Mouse (Mus musculus) cerebellum, adult 2 months (tissue): Measurements from ENCODE around the gene Ripk1.

ENCODE experiments used
- CTCF ChIP-seq: fragments of 200-500 bp; IDR thresholded peaks from 2 replicates; pipeline ENCODE4 v1.5.1; 2011; ENCODE audit warnings: low read depth, mild to moderate bottlenecking, control low read depth, low read length, moderate library complexity, borderline replicate concordance; ENCODE audit not compliant: insufficient read depth
- POLR2A ChIP-seq: fragments of 200-500 bp; IDR thresholded peaks from 2 replicates; pipeline ENCODE4 v1.6.1; 2011; ENCODE audit warnings: low read length, control low read depth, borderline replicate concordance; ENCODE audit not compliant: insufficient read depth

GRCm38 (mm10) chr13:34035424-34035823 is 33.3 kb downstream of the Ripk1 start:
- TF ChIP-seq POLR2A (no peak), CTCF (no peak)
